Mouse (Mus musculus) embryonic fibroblast, embryonic 13.5 days (primary cell): Measurements from ENCODE around the gene Ubtf. TPM values are rescaled to one million over a fixed set of nuclear protein-coding genes. Genes with fewer than 3 reads are reported as not detected.

ENCODE experiments used
- H3K27ac ChIP-seq: 2 replicates; pipeline ENCODE4 v1.5.1; 2012; ENCODE audit warnings: low read length, control low read depth, inconsistent platforms; ENCODE audit not compliant: insufficient read depth
- H3K4me1 ChIP-seq: 2 replicates; pipeline ENCODE4 v1.6.1; 2011; ENCODE audit warnings: low read length; ENCODE audit not compliant: control insufficient read depth, insufficient read depth
- H3K4me3 ChIP-seq: 2 replicates; pipeline ENCODE4 v1.5.1; 2011; ENCODE audit warnings: mild to moderate bottlenecking, control low read depth, low read length; ENCODE audit not compliant: insufficient read depth
- CTCF ChIP-seq: IDR thresholded peaks from 2 replicates; pipeline ENCODE4 v1.5.1; 2011; ENCODE audit warnings: mild to moderate bottlenecking, control low read depth, low read length, moderate library complexity, borderline replicate concordance; ENCODE audit not compliant: insufficient read depth
- POLR2A ChIP-seq: IDR thresholded peaks from 2 replicates; pipeline ENCODE4 v1.6.1; 2011; ENCODE audit warnings: low read depth, mild to moderate bottlenecking, control low read depth, low read length, moderate library complexity
- polyA plus RNA-seq: library from polyadenylated mRNA; stranded (reverse); fragments of >200 nt; gene quantifications from 2 replicates; pipeline ENCODE4 v1.2.4, GENCODE M21; 2011; ENCODE audit warnings: low read depth; ENCODE audit not compliant: missing spikeins, insufficient read length

The Ubtf gene
- polyA plus RNA-seq, 1 experiment = 102 TPM

DNA sequence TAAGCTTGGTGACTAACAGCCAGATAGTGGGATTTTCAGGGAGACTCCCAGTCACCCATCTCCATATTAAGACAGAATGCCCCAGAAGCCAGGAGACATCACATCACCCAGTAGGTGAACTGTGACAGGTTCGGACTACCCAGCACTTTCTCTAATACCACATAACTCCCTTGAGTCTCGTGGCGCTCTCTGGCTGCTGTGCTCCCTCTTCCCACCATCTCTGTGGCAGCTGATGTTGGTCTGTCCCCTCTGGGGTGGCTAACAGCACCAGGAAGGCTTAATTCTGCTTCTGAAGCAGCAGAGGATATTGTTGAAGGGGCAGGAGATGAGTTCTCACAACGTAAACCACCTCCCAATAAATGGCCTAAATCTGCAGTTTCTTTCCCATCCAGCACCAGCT lies 7.6 kb downstream of the Ubtf start:
- Histone ChIP-seq H3K4me3 (no peak overlapping the region), H3K4me1 (peaks cover 17% of the 10 kb centered on the region), H3K27ac (peak overlapping the region; percentile 5; the same call in 1 of the 2 replicates)
- TF ChIP-seq POLR2A = no peak
- TF ChIP-seq CTCF = no peak

DNA sequence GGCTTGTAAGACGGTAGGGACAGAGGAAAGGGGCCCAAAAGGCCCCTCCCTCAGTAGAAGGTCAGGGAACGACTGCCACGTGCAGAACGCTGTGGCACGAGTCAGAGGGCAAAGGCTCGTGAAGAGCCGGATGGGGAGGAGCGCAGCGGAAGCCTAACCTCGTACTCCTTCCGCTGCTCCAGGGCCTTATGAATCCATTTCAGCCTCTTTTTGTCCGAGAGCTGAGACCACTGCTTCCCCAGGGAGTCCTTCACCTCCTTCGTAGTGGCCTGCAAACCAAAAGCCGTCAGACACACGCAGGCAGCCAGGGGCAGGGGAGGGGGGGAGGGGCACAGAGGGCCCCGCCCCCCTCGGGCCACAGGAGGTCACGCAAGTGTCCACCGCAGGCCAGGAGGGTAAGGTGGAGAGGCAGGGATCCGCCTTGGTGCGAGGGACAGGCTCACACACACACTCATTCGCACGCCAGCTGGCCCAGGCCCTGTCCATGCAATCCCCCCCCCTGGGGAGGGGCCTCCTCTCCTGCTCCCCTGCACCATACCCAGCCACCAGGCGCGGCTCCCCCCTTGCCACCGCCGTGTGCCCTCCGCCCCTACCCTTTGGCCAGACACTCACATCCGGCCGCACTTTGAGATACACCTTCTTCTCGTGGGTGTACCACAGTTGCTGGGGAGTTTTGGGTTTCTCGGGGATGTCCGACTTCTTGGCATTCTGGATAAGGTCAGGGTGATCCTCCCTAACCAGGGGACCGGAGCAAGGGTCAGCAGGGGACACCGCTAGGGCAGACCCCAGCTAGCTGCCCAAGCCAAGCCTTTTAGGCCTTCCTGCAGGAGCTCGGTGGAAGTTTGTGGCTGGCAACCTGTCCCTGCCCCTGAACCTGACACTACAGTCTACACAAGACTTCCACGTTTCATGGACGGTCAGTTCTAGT lies 8.5 kb downstream of the Ubtf start:
- peaks cover 17% of the 10 kb centered on the region for H3K4me1 ChIP-seq
- no peak overlapping the region for H3K27ac ChIP-seq
- H3K4me3 ChIP-seq = no peak overlapping the region
- no peak for TF ChIP-seq CTCF
- no peak; the same call in 1 of the 2 replicates for TF ChIP-seq POLR2A

DNA sequence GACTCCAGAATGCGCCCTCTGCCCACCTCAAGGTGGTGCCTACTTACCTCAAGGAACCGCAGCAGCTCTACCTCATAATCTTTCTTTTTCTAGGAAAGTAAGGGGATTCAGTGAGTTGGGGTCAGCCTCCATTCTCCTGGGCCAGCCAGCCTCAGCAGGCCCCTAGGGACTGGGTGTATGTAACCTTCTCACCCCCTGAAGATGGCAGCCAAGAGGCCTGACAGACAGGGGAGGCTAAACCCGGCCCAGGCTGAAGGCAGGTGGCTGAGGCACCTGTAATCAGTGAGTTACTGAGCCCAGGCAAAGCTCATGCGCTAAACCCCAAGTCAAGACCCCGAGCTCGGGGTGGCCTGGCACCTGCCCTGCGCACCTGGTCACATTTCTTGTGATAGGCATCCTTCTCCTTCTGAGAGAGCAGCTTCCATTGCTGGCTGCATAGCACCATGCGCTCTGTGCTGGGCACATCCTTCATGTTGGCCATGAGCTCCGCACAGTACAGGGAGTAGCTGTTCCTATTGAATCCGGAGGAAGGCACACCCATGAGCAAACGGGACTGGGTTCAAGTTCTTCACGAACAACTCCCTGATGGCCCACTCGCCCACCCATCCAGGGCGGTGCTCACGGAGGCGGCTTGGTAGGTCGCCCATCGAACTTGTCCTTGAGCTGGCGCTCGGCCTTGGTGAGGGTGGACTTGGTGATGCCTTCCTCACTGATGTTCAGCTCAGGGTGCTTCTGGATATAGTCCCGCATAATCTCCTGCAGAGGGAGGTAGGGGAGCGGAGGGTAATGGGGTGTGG lies 9.5 kb downstream of the Ubtf start:
- H3K4me1 ChIP-seq = peaks cover 9% of the 10 kb centered on the region
- no peak overlapping the region for H3K27ac ChIP-seq
- H3K4me3 ChIP-seq = peak overlapping the region; percentile 50
- TF ChIP-seq POLR2A (0 out of 2 replicates have a peak, but pooled peaks have one; percentile 9), CTCF (no peak)

DNA sequence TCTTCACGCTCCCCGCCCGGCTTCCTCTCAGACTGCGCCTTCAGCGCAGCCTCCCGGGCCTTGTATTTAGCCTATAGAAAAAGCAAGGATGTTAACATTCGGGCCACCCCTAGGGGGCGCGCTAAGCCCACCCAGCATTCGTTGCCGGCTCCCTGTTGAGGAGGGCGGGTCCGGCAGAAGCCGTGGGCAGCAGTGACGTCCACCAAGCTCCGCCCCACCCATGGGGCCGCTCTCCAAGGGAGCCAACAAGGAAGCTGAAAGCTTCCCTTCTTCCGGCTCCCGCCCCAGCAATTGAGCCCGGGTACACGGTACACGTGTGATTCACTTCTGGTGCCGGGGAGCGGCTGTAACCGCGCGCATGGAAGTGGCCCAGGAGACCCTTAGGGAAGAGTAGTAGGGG lies 10.6 kb downstream of the Ubtf start:
- H3K27ac ChIP-seq = peak overlapping the region; percentile 20; the same call in 1 of the 2 replicates
- H3K4me3 ChIP-seq = peak overlapping the region; percentile 50
- TF ChIP-seq POLR2A (peak; percentile 66), CTCF (peak; percentile 63)
- peaks cover 9% of the 10 kb centered on the region for H3K4me1 ChIP-seq

DNA sequence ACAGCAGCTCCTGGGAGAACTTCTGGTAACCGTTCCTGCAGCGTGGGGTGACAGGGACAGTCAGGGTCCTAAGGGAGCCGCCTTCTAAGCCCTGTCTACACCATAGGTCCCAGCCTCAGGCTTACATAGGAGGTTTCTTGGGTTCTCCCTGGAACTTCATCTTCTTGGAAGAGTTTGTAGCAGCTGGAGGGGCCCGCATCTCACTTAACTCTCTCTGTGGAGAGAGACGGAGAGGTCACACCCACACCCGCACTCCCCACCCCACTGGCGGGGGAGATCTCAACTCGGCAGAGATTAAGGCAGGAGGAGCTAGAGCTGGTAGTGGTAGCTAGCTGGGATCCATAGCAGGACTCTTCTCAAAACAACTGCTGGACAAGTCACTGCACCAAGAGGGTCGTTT lies 11.4 kb downstream of the Ubtf start:
- no peak overlapping the region for H3K4me3 ChIP-seq
- H3K27ac ChIP-seq = no peak overlapping the region
- peaks cover 9% of the 10 kb centered on the region for H3K4me1 ChIP-seq
- TF ChIP-seq POLR2A (no peak), CTCF (no peak)

DNA sequence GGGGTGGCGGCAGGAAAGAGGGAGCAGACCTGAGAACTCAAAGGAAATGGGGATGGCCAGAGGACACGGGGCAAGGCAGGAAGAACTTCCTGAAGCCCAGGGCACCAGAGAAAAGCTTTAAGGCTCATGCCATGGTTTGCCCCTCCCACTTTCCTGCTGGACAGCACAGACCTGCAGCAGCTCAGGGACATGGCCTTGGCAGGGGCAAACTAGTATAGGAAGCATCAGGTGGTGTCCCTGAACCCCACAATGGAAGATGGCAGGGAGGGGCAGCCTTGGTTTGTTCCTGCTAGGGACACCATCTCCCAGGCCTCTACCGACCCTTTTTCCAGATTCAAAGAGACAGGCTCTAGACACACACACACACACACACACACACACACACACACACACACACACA lies 14.2 kb downstream of the Ubtf start:
- H3K4me1 ChIP-seq = peaks cover 6% of the 10 kb centered on the region
- H3K4me3 ChIP-seq = no peak overlapping the region
- H3K27ac ChIP-seq = no peak overlapping the region
- no peak for TF ChIP-seq POLR2A
- TF ChIP-seq CTCF = no peak

DNA sequence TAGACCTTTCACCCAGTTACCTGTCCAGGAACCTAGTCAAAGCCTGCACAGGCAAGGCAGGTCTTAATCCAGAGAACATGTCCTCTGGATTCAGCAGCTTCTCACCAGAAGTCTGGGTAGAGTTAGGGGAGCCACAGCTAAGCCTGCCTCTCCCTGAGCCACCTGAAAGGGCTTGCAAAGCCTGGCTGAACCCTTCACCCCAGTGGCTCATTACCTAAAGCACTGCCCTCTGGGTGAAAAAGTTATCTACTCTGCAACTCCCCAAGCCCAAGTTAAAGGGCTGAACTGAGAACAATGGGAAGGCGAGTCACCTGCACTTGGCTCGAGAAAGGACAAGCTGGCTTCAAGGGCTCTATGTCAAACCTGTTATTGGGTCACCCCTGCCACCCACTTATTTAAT lies 15.4 kb downstream of the Ubtf start:
- Histone ChIP-seq H3K27ac (no peak overlapping the region), H3K4me1 (no peaks in the 10 kb centered on the region), H3K4me3 (no peak overlapping the region)
- no peak for TF ChIP-seq CTCF
- TF ChIP-seq POLR2A = no peak

DNA sequence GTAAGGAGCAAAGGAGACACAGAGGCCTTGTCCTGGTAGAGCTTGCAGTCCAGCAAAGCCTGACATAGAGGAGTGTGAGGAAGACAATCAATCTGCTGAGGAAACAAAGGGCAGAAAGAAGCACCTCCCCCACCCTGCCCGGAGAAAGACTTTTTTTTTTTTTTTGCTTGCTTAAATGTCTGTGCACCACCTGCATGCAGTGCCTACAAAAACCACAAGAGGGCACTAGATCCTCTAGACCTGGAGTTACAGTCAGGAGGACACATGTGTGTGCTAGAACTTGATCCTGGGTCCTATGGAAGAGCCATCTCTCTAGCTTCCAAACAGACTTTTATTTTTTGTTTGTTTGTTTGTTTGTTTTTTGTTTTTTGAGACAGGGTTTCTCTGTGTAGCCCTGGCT lies 19.7 kb downstream of the Ubtf start:
- H3K4me3 ChIP-seq = no peak overlapping the region
- no peaks in the 10 kb centered on the region for H3K4me1 ChIP-seq
- no peak for TF ChIP-seq POLR2A
- no peak for TF ChIP-seq CTCF
- H3K27ac ChIP-seq = no peak overlapping the region

DNA sequence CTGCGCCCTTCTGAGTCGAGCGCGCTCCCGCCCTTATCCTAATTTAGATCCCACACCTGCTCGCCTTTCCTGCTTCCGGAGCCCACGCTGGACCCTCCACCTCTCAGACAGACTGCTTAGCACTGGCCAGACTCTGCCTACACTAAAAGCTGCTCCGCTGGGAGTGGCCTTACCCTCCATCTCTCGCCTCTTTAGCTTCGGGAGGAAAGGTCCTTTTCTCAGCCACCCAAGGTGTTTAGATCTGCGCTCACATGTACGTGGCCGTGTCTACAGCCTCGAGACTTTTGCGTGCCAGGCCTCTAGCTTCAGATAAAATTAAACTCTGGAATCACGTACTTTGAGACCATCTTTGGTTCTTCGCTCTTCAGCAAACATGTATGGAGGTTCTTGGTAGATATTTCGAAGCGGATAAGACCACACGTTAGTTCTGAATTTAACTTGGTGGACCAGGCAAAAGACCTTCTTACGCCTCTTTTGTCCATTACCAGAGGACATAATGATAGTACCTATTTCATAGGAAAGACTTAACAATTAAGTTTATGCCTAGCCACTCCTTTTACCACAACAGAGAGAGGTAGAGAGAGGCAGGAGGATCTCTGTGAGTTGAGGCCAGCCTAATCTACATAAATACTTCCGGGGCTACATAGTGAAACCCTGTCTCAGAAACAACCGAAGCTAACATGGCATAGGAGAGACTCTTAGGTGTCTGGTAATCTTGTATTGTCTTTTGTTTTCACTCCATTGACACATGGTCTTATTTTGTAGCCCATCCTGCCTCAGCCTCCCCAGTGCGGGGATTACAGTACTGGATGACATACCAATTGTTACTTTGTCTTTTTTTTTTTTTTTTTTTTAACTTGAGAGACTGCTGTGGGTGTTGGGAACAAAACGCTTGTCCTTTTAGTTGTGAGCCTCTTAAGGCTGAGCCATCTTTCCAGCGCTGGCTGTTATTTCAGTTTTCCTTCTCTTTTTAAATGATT lies 21.7 kb downstream of the Ubtf start:
- TF ChIP-seq POLR2A = no peak; the same call in 1 of the 2 replicates
- no peak for TF ChIP-seq CTCF
- H3K4me3 ChIP-seq = peak overlapping the region; percentile 73

More for the DNA sequence above, 21.7 kb downstream of the Ubtf start:
- H3K4me1 ChIP-seq = no peaks in the 10 kb centered on the region
- peak overlapping the region; percentile 96 for H3K27ac ChIP-seq
